Mouse (Mus musculus): ENCODE data around the gene Fam20c.
A peak's percentile ranks its signal among the peaks of the same experiment; 100 is the strongest.

- TF ChIP-seq CTCF (IDR thresholded peaks at IDR 0.05): peak; percentile 90
- no peak for TF ChIP-seq EP300 (IDR thresholded peaks at IDR 0.05)
Observed at GRCm38 (mm10) chr5:138857010-138857617, 102.8 kb downstream of the Fam20c start.

Data from lung, postnatal 0 days (tissue).